28 mouse cellular contexts compared by ENCODE assay signal in genomic region chr5:117338503-117338902, GRCm38 (mm10). TPM values are rescaled to one million over a fixed set of nuclear protein-coding genes. Genes with fewer than 3 reads are reported as not detected.
DNase-seq lines count a peak whose midpoint lies in the region; ATAC-seq and TF ChIP-seq lines count a peak whose summit lies in the region.
"Had no signal": no experiment of that assay in that cellular context is flagged by ENCODE, and none has a peak within 500 bp of the region (broad histone marks: within the 10 kb centered on the region; RNA-seq: fewer than 3 reads in every experiment).

No protein-coding gene starts in this region.

- TF ChIP-seq EP300 in liver, postnatal 0 days (IDR thresholded peaks at IDR 0.05; ENCODE audit: low read depth) = no peak

- peaks cover 23% of the 10 kb centered on the region; the same call in 1 of the 2 replicates for H3K4me1 ChIP-seq in liver, embryonic 15.5 days (replicated peaks)
- 0 out of 2 replicates have a peak, but pooled peaks cover 7% of the 10 kb centered on the region for H3K4me1 ChIP-seq in liver, embryonic 12.5 days
- no peaks in the 10 kb centered on the region for H3K4me1 ChIP-seq in liver, postnatal 0 days (ENCODE audit: insufficient read depth)
- no peaks in the 10 kb centered on the region for H3K4me1 ChIP-seq in midbrain, embryonic 13.5 days (replicated peaks)
- H3K4me1 ChIP-seq: embryonic facial prominence, embryonic 10.5 days; embryonic facial prominence, embryonic 13.5 days; heart, embryonic 12.5 days; heart, embryonic 15.5 days had no signal

- 0 out of 2 replicates have a peak, but pooled peaks cover 3% of the 10 kb centered on the region for H3K9me3 ChIP-seq in liver, embryonic 15.5 days (replicated peaks)
- H3K9me3 ChIP-seq in liver, embryonic 12.5 days (replicated peaks) = 0 out of 2 replicates have a peak, but pooled peaks cover 5% of the 10 kb centered on the region
- no peaks in the 10 kb centered on the region for H3K9me3 ChIP-seq in liver, postnatal 0 days (ENCODE audit: low read length)
- H3K9me3 ChIP-seq in midbrain, embryonic 13.5 days = 0 out of 2 replicates have a peak, but pooled peaks cover 4% of the 10 kb centered on the region
- H3K9me3 ChIP-seq: embryonic facial prominence, embryonic 13.5 days; heart, embryonic 15.5 days had no signal

- 35% methylated on average over 8 of the region's 8 CpGs for WGBS in liver, embryonic 15.5 days (ENCODE audit: insufficient replicate concordance)
- WGBS in liver, embryonic 12.5 days (ENCODE audit: insufficient replicate concordance) = 41% methylated on average over 8 of the region's 8 CpGs
- 56% methylated on average over 8 of the region's 8 CpGs for whole genome bisulfite sequencing in liver, postnatal 0 days (ENCODE audit: insufficient replicate concordance)
- WGBS in midbrain, embryonic 13.5 days = 89% methylated on average over 8 of the region's 8 CpGs

- H3K4me2 ChIP-seq in liver, embryonic 15.5 days = 0 out of 2 replicates have a peak overlapping the region, but pooled peaks have one; percentile 5
- H3K4me2 ChIP-seq in liver, embryonic 12.5 days = no peak overlapping the region
- no peak overlapping the region for H3K4me2 ChIP-seq in liver, postnatal 0 days (ENCODE audit: low read depth, low read length)
- H3K4me2 ChIP-seq in midbrain, embryonic 13.5 days (replicated peaks) = no peak overlapping the region
- H3K4me2 ChIP-seq: embryonic facial prominence, embryonic 13.5 days; heart, embryonic 12.5 days; heart, embryonic 15.5 days; hindbrain, embryonic 14.5 days had no signal

- H3K4me3 ChIP-seq in liver, embryonic 15.5 days (replicated peaks) = no peak overlapping the region
- H3K4me3 ChIP-seq in liver, embryonic 12.5 days = no peak overlapping the region
- H3K4me3 ChIP-seq in liver, postnatal 0 days (ENCODE audit: low read depth, low read length) = no peak overlapping the region
- H3K4me3 ChIP-seq in midbrain, embryonic 13.5 days (replicated peaks) = no peak overlapping the region
- H3K4me3 ChIP-seq: embryonic facial prominence, embryonic 10.5 days; embryonic facial prominence, embryonic 13.5 days; heart, embryonic 12.5 days; heart, embryonic 15.5 days had no signal

- peak overlapping the region; percentile 19; the same call in 1 of the 2 replicates for H3K27ac ChIP-seq in liver, embryonic 15.5 days (replicated peaks)
- no peak overlapping the region for H3K27ac ChIP-seq in liver, embryonic 12.5 days
- no peak overlapping the region for H3K27ac ChIP-seq in liver, postnatal 0 days (ENCODE audit: low read depth)
- H3K27ac ChIP-seq in midbrain, embryonic 13.5 days = no peak overlapping the region
- H3K27ac ChIP-seq: embryonic facial prominence, embryonic 10.5 days; embryonic facial prominence, embryonic 13.5 days; heart, embryonic 15.5 days; hindbrain, embryonic 14.5 days; hindbrain, postnatal 0 days had no signal

- ATAC-seq in liver, embryonic 15.5 days (ENCODE audit: insufficient read depth) = peak; percentile 58
- no peak for ATAC-seq in liver, embryonic 12.5 days
- ATAC-seq in erythroblast, adult 5-6 weeks (replicated peaks; ENCODE audit: low FRiP score, poor library complexity, severe bottlenecking) = 0 out of 2 replicates have a peak, but pooled peaks have one; percentile 58
- ATAC-seq in liver, postnatal 0 days = 0 out of 2 replicates have a peak, but pooled peaks have one; percentile 48
- no peak for ATAC-seq in midbrain, embryonic 13.5 days
- ATAC-seq: CD4-positive, CD25-positive, alpha-beta regulatory T cell, adult 4 months; forebrain, embryonic 14.5 days; forebrain, postnatal 0 days; hindbrain, postnatal 0 days; inflammation-experienced regulatory T-cells, adult 6 months; Patski had no signal

- no peak for TF ChIP-seq CTCF in liver, postnatal 0 days (IDR thresholded peaks at IDR 0.05; ENCODE audit: low read depth)

- no peaks in the 10 kb centered on the region for H3K27me3 ChIP-seq in liver, embryonic 15.5 days
- H3K27me3 ChIP-seq in liver, embryonic 12.5 days (replicated peaks) = no peaks in the 10 kb centered on the region
- no peaks in the 10 kb centered on the region for H3K27me3 ChIP-seq in liver, postnatal 0 days (ENCODE audit: insufficient read depth, low read length)
- no peaks in the 10 kb centered on the region for H3K27me3 ChIP-seq in midbrain, embryonic 13.5 days
- H3K27me3 ChIP-seq: embryonic facial prominence, embryonic 13.5 days; heart, embryonic 12.5 days; heart, embryonic 15.5 days; Patski had no signal

- no peaks in the 10 kb centered on the region; the same call in 1 of the 2 replicates for H3K36me3 ChIP-seq in liver, embryonic 15.5 days (replicated peaks)
- 0 out of 2 replicates have a peak, but pooled peaks cover 4% of the 10 kb centered on the region for H3K36me3 ChIP-seq in liver, embryonic 12.5 days
- 0 out of 2 replicates have a peak, but pooled peaks cover 2% of the 10 kb centered on the region for H3K36me3 ChIP-seq in liver, postnatal 0 days (replicated peaks; ENCODE audit: insufficient read depth, low read length)
- H3K36me3 ChIP-seq in midbrain, embryonic 13.5 days = no peaks in the 10 kb centered on the region

- DNase-seq in liver, postnatal 0 days = no peak
- DNase-seq in cerebellum, adult 9-11 months = no peak
- DNase-seq in Muller cell, postnatal 12 days (ENCODE audit: inconsistent ontology term) = no peak
- DNase-seq: adrenal gland, postnatal 10 days; adrenal gland, postnatal 36 days; cerebellum, adult 18-20 months; cerebellum, adult 9-10 months; cerebellum, postnatal 25 days; embryo, embryonic 11 days; forebrain, postnatal 0 days; gastrocnemius, postnatal 25 days; heart, adult 18-20 months; heart, postnatal 14 days; heart, postnatal 4 days had no signal

- no peak overlapping the region for H3K9ac ChIP-seq in liver, embryonic 15.5 days
- no peak overlapping the region for H3K9ac ChIP-seq in liver, embryonic 12.5 days
- H3K9ac ChIP-seq in liver, postnatal 0 days (replicated peaks) = no peak overlapping the region
- no peak overlapping the region for H3K9ac ChIP-seq in midbrain, embryonic 13.5 days (replicated peaks)
- H3K9ac ChIP-seq: embryonic facial prominence, embryonic 13.5 days; forebrain, postnatal 0 days; heart, embryonic 12.5 days; heart, embryonic 15.5 days; hindbrain, embryonic 14.5 days had no signal

RNA-seq across cellular contexts. Expression of gene Wsb2, which starts 18.6 kb away (rescaled TPM):
- polyA plus RNA-seq in liver, embryonic 15.5 days (2015; fragmentation: Nextera tagmentation; extraction: Ambion mirVana) = 26.4 and 30.0 TPM in 2 replicates
- polyA plus RNA-seq in liver, embryonic 12.5 days (2016; fragmentation: Nextera tagmentation; extraction: Ambion mirVana) = 27.4 and 27.6 TPM in 2 replicates
- total RNA-seq in erythroblast, adult 5-6 weeks (2015; ENCODE audit: low replicate concordance) = 2.9 and 5.6 TPM in 2 replicates
- 3.1 and 4.2 TPM in 2 replicates for total RNA-seq in erythroblast, adult 5-6 weeks (2017; ENCODE audit: low replicate concordance)
- 31.7 and 32.3 TPM in 2 replicates for polyA plus RNA-seq in liver, postnatal 0 days (2015; fragmentation: Nextera tagmentation; extraction: Ambion mirVana)
- polyA plus RNA-seq in midbrain, embryonic 13.5 days (2015; fragmentation: Nextera tagmentation; extraction: Ambion mirVana) = 138 and 159 TPM in 2 replicates

RNA-seq across cellular contexts. Expression of gene Vsig10, which starts 19.6 kb away (rescaled TPM):
- polyA plus RNA-seq in liver, embryonic 15.5 days (2015; fragmentation: Nextera tagmentation; extraction: Ambion mirVana) = 1.4 TPM in 2 replicates
- polyA plus RNA-seq in liver, embryonic 12.5 days (2016; fragmentation: Nextera tagmentation; extraction: Ambion mirVana) = 2.1 and 2.4 TPM in 2 replicates
- total RNA-seq in erythroblast, adult 5-6 weeks (2015; ENCODE audit: low replicate concordance) = 0.84 TPM in 1 of 2 replicates, not detected in the other
- 0.70 and 2.7 TPM in 2 replicates for total RNA-seq in erythroblast, adult 5-6 weeks (2017; ENCODE audit: low replicate concordance)
- polyA plus RNA-seq in liver, postnatal 0 days (2015; fragmentation: Nextera tagmentation; extraction: Ambion mirVana) = 2.1 and 2.9 TPM in 2 replicates
- 2.3 TPM in 2 replicates for polyA plus RNA-seq in midbrain, embryonic 13.5 days (2015; fragmentation: Nextera tagmentation; extraction: Ambion mirVana)

RNA-seq across cellular contexts. Expression of gene Rfc5, which starts 50.3 kb away (rescaled TPM):
- polyA plus RNA-seq in liver, embryonic 15.5 days (2015; fragmentation: Nextera tagmentation; extraction: Ambion mirVana) = 52.5 and 56.7 TPM in 2 replicates
- polyA plus RNA-seq in liver, embryonic 12.5 days (2016; fragmentation: Nextera tagmentation; extraction: Ambion mirVana) = 83.6 and 88.5 TPM in 2 replicates
- total RNA-seq in erythroblast, adult 5-6 weeks (2015; ENCODE audit: low replicate concordance) = 10.7 and 21.7 TPM in 2 replicates
- 12.1 and 15.8 TPM in 2 replicates for total RNA-seq in erythroblast, adult 5-6 weeks (2017; ENCODE audit: low replicate concordance)
- polyA plus RNA-seq in liver, postnatal 0 days (2015; fragmentation: Nextera tagmentation; extraction: Ambion mirVana) = 18.8 and 23.9 TPM in 2 replicates
- 44.6 and 47.8 TPM in 2 replicates for polyA plus RNA-seq in midbrain, embryonic 13.5 days (2015; fragmentation: Nextera tagmentation; extraction: Ambion mirVana)

RNA-seq across cellular contexts. Expression of gene Pebp1, which starts 51.1 kb away (rescaled TPM):
- 190 and 203 TPM in 2 replicates for polyA plus RNA-seq in liver, embryonic 15.5 days (2015; fragmentation: Nextera tagmentation; extraction: Ambion mirVana)
- polyA plus RNA-seq in liver, embryonic 12.5 days (2016; fragmentation: Nextera tagmentation; extraction: Ambion mirVana) = 311 and 318 TPM in 2 replicates
- total RNA-seq in erythroblast, adult 5-6 weeks (2015; ENCODE audit: low replicate concordance) = 43.4 and 51.4 TPM in 2 replicates
- total RNA-seq in erythroblast, adult 5-6 weeks (2017; ENCODE audit: low replicate concordance) = 11.4 and 17.4 TPM in 2 replicates
- 120 and 129 TPM in 2 replicates for polyA plus RNA-seq in liver, postnatal 0 days (2015; fragmentation: Nextera tagmentation; extraction: Ambion mirVana)
- polyA plus RNA-seq in midbrain, embryonic 13.5 days (2015; fragmentation: Nextera tagmentation; extraction: Ambion mirVana) = 1,014 and 1,066 TPM in 2 replicates

Comparison
In these comparisons a context has a peak if more than half of its experiments do, and no peak if none do; other contexts are left out.
1. ATAC-seq: peak in liver, embryonic 15.5 days (single experiment), erythroblast, adult 5-6 weeks (single experiment) and liver, postnatal 0 days (single experiment); none in liver, embryonic 12.5 days (single experiment) and midbrain, embryonic 13.5 days (single experiment).